Mouse (Mus musculus) liver, adult 2 months (tissue): Measurements from ENCODE around the gene Pex5l.

Experiments
- CTCF ChIP-seq: fragments of 200-500 bp; IDR thresholded peaks from 2 replicates; pipeline ENCODE4 v1.5.1; 2011; ENCODE audit warnings: low read depth, low read length, control low read depth
- POLR2A ChIP-seq: fragments of 200-500 bp; IDR thresholded peaks from 2 replicates; pipeline ENCODE4 v1.6.1; 2011; ENCODE audit warnings: low read length, control low read depth; ENCODE audit not compliant: insufficient read depth; ENCODE audit errors: extremely low read depth

- TF ChIP-seq POLR2A (no peak), CTCF (no peak)
Observed at GRCm38 (mm10) chr3:32987806-32988205, 155.2 kb downstream of the Pex5l start.
